Mouse (Mus musculus) T-helper 2 cell (primary cell): ENCODE data around the gene Cdr2l.

Source experiments
- in situ Hi-C: fragments of 300-600 bp; cut with MboI, MseI; formaldehyde crosslinking; loops from one replicate; pipeline ENCODE4 v1.15.1; 2025; ENCODE audit warnings: high pct_unique_total_duplicates

Cdr2l gene

DNA sequence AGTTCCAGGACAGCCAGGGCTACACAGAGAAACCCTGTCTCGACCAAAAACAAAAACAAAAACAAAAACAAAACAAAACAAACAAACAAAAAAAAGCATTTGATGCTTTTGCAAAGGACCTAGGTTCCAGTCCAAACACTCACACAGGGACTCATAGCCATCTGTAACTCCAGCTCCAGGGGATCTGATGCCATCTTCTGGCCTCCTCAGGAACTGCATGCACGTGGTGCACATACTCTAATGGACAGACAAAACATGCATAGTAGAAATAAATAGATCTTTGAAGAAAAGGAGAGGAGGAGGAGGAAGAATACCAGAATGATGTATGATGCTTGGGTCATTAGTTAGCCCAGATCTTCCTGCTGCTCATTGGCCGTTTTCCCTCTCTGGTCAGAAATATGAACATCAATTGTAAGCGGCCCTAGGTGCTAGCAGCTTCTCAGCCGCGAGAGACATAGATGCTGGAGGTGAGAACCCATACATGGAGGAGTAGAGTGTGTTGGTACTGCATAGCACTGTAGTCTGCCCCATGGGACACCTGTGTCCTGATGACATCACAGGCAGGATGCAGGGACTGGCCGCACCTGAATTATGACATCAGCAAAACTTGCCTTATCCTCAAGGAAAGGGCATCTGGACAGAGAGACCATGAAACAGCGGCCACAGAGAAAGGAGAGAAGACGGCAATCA, 58.3 kb downstream of the Cdr2l start, which contains the start of gene Trim80:
Gene Trim80, plus strand, starts transcription at position 640 of the 690 bp plus-strand sequence.
- in situ Hi-C loops = no loop called here

DNA sequence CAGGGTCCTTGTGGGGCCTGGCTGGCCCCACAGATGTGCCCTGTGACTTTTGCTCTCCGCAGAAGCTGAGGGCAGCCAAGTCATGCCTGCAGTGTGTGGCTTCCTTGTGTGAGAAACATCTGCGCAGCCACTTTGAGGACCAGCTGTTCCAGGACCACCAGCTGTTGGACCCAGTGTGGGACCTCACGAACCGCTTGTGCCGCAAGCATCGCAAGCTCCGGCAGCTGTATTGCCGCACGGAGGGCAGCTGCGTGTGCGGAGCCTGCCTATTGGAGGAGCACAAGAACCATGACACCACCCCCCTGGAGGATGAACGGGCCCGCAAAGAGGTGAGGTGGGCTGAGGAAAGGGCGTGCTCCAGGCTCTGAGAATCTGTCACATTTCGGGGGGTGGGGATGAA, 59.7 kb downstream of the Cdr2l start:
- in situ Hi-C loops = no loop called here
